Mouse (Mus musculus) CH12F3 (cell line): ENCODE measurements around the gene Cyp2d11.

Experiments
- in situ Hi-C: fragments of 300-500 bp; cut with MboI; formaldehyde crosslinking; loops from 2 replicates; pipeline ENCODE4 v1.14.3; 2020; ENCODE audit warnings: low sequenced_read_pairs

The Cyp2d11 gene

DNA sequence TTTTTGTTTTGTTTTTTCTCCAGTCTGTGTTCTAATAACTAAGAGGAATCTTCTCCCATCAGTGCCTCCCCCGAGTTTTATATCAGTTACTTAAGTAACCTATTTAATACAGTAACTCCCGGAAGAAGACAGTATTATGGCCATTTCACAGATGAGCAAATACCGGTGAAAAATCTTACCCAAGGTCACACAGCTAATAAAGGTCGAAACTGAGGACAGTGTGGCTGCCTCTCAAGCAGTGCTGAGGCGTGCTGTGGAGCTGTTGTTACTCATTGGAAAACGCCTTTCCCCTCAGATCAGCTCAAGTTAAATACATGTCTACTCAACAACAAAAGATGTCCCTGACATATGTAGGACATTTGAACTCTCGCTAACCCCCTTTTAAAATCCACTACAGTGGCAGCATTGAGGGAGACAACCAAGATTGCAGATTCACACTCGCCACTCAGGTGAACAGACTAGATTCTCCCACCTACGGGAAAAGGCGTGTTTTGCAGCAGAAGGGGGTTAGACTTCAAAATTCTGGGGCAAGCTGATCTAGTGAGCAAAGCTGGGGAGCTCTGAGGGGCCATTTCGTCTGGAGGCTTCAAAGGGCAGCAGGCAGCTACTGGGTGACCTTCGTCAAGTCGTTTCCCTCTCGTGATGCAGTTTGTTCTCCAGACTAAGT, 40.6 kb downstream of the Cyp2d11 start:
- in situ Hi-C loops, result no loop called here

DNA sequence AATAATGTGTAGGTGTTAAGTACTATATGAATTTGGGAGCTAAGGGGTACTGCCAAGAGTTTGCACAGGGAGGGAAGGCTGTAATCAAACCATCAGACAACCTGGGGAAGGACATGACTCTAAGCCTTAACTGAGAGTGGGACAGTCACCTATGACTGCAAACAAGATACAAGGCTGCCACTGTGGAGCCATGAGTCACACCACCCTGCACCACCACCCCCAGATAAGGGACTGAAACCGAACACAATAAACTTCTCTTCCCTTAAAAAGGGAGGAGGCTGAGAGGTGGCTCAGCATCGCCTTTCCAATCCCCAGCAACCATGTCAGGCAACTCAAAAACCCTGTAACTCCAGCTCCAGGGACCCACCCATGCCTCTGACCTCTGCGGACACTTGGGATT, 42.3 kb downstream of the Cyp2d11 start:
- in situ Hi-C loops, result no loop called here

DNA sequence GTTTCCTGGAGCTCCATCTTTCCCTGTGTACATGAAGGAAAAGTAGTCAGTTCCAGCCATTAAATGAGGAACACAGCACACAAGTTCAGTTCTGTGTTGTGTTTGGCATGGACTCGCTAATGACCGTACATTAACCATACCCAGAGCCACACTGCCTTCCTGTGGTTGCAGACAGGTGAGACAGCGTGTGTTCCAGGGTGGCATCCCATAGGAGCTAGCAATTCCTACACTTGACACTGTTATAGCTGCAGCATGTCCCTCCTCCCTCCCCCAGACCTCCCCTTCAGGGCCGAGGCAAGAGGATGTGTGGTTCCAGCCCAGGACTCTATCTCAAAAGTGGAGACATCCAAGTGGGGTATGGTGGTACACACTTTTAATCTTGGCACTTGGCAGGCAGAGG, 43.5 kb downstream of the Cyp2d11 start:
- in situ Hi-C loops, result no loop called here

DNA sequence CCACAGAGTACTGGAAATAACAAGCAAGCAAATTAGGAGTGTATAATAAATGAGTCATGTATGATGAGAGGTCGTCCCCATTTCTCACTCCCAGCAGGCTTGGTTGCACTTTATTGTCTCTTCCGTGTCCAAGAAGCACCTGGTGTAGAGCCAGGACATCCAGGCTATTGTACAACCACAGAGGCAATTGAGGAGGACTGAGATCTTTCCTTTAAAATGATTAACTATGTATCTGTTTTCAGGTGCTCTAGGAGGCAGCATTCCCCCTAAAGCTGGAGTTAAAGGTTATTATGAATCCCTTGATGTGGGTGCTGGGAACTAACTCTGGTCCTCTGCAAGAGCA, 44.9 kb downstream of the Cyp2d11 start:
- in situ Hi-C loops, result no loop called here

DNA sequence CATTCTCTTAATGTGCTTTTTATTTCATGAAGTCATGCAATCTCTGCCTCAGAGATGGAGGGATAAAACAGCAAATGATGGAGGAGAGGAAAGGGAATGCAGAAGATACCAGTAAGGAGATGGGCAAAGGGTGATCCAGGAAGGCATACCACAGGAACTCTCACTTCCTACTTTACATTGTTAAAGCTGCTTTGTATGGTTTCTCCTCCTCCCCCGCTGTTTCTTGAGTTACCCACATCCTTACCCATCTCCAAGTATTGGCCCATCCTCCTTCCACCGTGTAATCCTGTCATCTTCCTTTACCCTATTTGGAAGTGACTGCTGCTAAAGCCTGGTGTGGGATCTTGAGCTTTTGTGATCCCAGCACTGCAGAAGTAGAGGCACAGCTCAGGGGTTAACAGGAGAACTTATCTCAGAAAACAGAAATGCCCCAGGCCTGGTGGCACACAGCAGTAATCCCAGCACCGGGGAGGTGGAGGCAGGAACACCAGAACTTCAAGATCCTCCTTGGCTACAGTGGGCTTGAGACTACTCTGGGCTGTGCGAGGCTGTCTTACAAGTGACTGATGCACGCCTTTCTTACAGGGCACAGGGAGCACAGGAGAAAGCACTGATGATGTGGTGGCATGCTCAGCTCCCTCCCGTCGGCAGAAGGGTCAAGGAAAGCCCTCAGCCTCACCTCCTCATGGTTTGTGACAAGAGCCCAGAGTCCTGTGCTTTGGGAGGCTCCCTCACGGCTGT, 45.4 kb downstream of the Cyp2d11 start:
- in situ Hi-C loops, result no loop called here

DNA sequence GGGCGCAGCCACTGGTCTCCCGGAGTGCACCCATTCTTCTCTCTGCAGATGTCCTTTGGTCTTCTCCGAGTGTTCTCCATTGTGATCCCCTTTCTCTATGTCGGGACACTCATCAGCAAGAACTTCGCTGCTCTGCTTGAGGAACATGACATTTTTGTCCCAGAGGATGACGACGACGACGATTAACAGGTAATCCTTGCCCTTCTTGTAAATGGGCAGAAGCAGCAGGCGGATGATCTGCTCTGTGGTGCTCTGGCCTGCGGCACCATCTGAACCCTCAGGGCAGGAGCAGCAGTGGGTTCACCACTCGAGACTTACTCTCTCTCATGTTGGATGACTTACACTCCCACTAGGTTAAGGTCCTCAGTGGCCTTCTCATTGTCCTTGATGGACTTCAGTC, 46.0 kb downstream of the Cyp2d11 start:
- in situ Hi-C loops, result no loop called here

DNA sequence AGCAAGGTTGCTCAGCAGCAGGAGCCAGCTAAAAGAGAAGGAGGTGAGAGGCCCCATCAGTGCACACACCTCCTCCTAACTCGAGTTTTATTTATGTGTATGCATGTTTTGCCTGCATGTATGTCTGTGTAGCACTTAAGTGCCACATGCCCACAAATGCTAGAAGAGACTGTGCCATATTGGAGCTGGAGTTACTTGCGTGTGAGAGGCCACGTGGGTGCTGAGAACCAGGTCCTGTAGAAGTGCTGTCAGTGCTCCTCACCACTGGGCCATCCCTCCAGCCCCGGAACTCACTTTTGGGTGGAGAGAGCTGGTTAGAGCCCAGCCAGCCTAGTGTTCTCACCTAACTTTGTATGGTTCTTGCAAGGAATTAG, 46.5 kb downstream of the Cyp2d11 start:
- in situ Hi-C loops, result no loop called here

DNA sequence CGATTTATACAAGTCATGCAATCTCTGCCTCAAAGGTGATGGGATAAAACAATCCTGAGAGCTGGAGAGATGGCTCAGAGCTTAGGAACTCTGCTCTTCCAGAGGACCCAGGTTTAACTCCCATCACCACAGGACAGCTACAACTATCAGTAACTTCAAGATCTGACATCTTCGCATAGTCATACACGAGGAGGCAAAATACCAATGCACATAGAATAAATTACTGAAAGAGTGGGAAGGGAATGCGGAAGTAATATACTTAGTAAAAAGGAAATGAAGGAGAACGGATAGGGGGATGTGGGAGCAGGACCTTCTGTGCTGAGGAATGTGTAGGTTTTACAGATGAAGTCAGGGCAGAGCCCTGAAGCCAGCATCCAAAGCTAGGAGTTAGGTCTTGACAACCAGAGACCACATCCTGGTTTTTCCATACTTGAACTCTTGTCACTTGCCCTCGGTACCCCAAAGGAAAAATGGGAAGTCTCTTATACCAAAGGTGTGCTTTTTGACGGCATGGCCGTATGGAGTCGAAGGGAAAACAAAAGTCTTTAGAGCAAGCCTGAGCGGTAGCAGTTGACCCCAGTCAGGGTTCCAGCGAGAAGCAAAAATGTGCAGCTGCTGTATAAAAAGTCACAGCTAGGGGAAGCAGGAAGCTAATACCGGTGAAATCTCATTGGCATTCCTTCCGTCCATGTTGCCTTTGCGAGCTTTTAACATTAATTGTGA, 47.1 kb downstream of the Cyp2d11 start:
- in situ Hi-C loops, result no loop called here

DNA sequence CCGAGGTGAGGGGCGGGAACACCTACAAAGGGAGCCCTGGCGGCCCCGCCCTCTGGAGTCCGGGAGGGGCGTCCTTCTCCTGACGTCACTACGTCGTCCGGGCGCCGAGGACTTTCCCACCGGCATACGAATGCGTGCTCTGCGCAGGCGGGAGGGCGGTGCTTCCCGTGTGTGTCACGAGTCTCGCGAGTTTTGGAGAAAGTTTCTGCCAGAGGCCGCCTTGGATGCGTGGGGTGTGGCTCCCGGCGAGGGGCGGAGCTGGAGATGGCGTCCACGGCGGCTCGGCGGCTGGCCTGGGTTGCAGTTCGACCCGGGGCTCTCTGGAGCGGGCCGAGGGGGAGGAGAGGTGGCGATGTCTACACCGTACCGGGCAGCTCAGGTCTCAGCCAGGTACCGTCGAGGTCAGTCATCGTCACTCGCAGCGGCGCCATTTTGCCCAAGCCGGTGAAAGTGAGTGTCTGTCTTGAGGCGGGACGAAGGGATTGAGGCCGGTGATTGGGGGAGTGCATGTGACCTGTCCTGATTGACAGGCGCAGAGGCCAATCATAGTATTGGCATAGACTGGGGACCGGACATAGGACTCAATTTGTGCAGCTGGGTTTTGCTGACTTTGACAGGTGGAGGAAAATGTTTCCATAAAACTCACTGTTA, 47.9 kb downstream of the Cyp2d11 start:
- in situ Hi-C loops, result no loop called here

DNA sequence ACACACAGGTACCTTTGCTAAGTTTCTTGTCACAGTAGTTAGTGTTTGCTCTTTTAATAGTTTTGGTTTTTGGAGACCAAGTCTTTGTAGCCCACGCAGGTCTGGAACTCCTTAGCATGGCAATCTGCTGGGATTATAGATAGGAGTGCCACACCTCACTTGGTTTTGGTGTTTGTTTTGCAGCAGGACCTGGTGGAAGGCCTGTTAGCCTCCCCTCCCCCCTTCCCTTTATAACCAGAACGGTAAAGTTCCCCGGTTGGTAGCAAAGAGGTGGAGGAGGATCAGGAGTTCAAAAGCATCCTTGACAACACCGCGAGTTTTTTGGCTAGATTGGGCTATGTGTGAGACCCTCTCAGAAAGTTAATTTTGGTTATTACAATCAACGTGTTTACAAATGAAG, 48.9 kb downstream of the Cyp2d11 start:
- in situ Hi-C loops, result no loop called here

DNA sequence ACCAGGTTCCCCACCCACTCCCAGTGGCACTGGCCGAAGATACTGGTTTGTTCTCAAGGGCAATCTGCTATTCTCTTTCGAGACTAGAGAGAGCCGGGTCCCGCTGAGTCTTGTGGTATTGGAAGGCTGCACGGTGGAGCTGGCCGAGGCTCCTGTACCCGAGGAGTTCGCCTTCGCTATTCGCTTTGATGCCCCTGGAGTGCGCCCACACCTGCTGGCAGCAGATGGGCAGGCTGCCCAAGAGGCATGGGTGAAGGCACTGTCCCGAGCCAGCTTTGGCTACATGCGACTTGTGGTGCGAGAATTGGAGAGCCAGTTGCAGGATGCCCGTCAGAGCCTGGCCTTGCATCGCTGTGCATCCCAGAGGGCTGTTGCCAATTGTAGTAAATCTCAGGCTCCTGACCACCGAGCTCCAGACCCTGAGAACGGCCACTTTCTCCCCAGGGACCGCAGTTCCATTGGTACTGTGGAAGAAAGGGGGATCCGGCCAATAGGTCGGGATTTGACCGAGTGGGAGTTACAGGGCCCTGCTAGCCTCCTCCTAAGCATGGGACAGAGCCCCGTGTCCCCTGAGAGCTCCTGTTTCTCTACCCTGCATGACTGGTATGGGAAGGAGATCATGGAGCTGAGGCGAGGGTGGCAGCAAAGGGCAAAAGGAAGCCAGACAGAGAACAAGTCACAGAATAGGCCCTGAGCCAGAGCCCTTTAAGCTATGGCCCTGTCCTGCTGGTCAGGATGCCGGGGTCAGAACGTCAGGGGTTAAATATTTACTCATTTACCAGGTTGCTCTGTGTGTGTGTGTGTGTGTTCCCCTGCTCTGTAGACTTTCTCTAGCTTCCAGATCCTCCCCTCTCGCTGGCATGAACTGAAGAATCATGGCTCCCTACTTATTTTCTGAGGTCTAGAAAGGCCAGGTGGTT, 50.2 kb downstream of the Cyp2d11 start:
- in situ Hi-C loops, result no loop called here

DNA sequence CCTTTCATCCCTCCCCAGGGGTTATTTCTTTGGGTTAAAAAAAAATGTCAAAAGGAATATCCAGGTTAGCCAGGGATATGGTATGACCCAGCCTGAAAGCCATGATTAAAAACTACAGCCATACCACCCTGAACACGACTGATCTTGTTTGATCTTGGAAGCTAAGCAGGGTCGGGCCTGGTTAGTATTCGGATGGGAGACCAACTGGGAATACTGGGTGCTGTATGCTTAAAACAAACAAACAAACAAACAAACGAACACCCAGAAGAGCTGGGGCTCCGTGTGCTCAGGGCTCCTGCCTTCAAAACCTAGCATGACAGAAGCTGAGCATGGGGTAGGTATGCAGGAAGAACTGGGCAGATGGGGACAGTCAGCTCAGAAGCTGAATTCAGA, 51.3 kb downstream of the Cyp2d11 start:
- in situ Hi-C loops, result no loop called here

DNA sequence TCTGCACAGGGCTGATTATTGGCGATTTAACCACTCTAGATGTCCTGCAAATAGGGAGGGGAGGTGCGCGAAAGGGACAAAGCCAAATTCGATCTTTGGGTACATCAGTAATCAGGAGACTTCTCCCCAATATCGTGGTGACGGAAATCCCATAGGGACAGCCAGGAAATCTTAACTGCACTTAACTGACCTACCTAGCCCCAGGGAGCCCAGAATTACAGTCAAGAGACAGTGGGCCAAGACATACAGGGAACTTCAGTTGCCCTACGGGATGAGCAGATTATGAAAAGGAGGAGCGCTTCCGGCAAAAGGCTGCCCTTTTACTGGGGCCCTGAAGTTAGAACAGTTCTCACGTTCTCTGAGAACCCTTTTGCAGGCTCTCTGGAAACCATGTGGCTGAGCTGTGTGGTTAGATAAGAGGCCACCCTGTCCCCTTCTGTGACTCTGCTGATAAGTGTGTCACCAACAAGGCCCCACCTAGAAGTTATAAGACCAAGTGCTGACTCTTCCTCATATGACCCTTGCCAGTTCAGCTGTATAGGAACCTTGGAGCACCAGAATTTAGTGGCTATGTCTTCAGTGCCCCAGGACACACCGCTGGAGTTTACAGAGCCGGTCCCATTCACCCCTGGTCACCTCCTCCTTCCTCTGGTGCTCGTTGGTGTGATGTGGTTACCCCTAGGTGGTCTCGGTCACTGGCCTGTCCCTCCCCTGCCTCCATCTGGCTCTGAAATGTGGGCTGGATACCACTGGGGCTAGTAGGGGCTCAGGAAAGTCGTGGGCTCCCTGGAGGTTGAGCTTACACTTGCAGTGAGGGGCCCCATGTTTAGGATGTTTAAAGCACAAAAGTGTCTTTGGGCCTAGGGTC, 51.9 kb downstream of the Cyp2d11 start:
- in situ Hi-C loops, result no loop called here

DNA sequence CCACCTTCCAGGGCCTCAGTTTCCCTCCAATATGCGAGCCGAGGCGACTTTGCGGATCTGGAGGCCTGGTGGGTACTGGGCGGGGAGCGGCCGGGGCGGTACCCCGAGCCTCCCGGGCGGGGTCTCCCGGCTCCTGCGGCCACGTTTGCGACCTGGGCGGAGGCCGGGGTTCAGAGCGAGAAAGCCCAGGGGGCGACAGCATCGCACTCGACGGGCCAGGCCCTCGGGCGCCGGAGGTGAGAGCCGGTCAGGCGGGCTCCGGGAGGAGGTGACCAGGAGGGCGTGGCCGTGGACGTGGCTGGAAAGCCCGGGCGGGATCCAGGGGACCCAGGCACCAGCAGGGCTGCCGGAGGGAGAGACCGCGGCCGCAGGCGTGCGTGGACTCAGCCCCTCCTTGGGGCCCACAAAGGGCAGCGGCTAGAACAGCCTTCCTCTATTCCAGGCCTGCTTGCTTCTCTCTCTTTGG, 52.8 kb downstream of the Cyp2d11 start:
- in situ Hi-C loops, result no loop called here

DNA sequence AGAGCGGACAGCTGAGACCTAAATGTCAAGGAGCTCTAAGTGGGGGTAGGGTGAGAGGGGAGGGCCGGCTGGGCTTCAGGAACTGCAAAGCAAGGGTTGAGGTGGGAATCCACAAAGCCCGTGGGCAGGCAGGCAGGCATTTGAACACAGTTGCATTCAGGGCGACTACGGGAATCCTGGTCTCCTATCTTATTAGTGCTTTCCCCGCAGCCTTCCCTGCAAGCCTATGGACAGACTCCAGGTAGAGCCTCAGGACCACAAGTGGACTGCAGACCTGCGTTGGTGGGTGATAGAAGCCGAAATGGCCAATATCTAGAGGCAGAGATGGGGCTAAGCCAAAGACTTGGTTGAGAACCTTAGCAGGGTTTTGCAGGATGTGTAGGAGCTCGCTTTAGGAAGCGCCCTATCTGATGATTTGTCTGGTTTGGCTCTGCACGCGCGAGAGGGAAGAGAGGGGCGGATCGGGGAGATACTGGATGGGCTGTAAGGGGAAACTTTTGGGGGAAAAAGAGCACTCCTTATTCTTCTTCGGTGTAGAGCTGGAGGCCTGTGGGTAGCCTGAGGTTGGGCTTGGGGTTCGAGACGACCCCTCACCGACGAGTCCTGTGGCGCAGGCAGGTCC, 53.3 kb downstream of the Cyp2d11 start:
- in situ Hi-C loops, result no loop called here

DNA sequence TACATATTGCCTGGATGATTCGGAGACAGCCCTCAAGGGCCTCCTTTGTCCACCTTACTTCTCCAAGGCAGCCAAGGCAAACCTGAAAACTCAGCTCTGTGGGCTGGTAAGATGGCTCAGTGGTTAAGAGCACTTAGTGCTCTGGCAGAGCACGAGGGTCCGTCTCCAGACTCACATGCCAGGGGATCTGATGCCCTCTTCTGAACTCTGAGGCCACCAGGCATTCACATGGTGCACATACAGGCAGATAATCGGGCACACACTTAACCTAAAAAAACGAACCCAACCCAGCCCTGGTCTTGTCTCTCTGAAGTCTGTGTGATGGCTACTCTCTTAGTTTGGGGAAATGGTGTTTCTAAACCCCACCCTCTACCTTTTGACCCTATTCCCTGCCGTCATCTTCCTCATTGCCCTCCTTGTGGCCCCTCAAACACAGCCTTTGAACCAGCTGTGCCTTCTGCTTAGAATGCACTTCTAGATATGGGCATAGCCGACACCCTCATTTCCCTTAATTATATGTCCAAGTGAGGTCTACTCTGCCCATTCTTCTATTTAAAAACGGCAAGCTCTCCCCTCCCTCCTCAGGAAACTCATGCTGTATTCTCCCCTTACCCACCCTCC, 54.1 kb downstream of the Cyp2d11 start:
- in situ Hi-C loops, result no loop called here
